Mouse (Mus musculus): ENCODE data around the gene Rxylt1. TPM values are rescaled to one million over a fixed set of nuclear protein-coding genes. Genes with fewer than 3 reads are reported as not detected.
A peak's percentile ranks its signal among the peaks of the same experiment; 100 is the strongest.

Rxylt1 gene
- total and polyA plus RNA-seq, 3 experiments: 26.1 to 30.6 TPM; not detected in 1

- H3K9ac ChIP-seq (ENCODE audit: control insufficient read depth, low read depth, low read length, poor library complexity, severe bottlenecking): no peak overlapping the region
- H3K4me1 ChIP-seq (ENCODE audit: control insufficient read depth in 1 of 2, insufficient read depth in 2 of 2, low read length in 2 of 2): no peaks in the 10 kb centered on the region
- no peaks in the 10 kb centered on the region for H3K79me2 ChIP-seq (ENCODE audit: control insufficient read depth, insufficient read depth, low read length, poor library complexity)
- peak; percentile 67 for DNase-seq (ENCODE audit: low read depth, low spot score)
- TF ChIP-seq HCFC1 (IDR thresholded peaks at IDR 0.05; ENCODE audit: low read depth, low read length) (no peak), MEF2A (IDR thresholded peaks at IDR 0.05; ENCODE audit: extremely low read depth, insufficient replicate concordance, low read depth, low read length, poor library complexity, severe bottlenecking) (no peak), ZKSCAN1 (IDR thresholded peaks at IDR 0.05; ENCODE audit: low read depth, low read length) (no peak), JUND (IDR thresholded peaks at IDR 0.05; ENCODE audit: low read depth, low read length) (no peak), MAFK (IDR thresholded peaks at IDR 0.05; ENCODE audit: borderline replicate concordance, low read depth, low read length) (no peak), ZNF384 (IDR thresholded peaks at IDR 0.05; ENCODE audit: low read depth, low read length) (peak; percentile 55; the same call in 1 of the 2 replicates), SMC3 (IDR thresholded peaks at IDR 0.05; ENCODE audit: low read depth, low read length) (peak; percentile 70), UBTF (IDR thresholded peaks at IDR 0.05; ENCODE audit: borderline replicate concordance, insufficient read depth, low read depth, low read length) (no peak), RAD21 (IDR thresholded peaks at IDR 0.05; ENCODE audit: low read depth, low read length) (peak; percentile 87), CTCF (IDR thresholded peaks at IDR 0.05 in 2 of 3, conservative IDR thresholded peaks at IDR 0.05 in 1 of 3; ENCODE audit: control insufficient read depth in 1 of 3, insufficient read depth in 1 of 3, low read depth in 2 of 3, low read length in 3 of 3, poor library complexity in 1 of 3, severe bottlenecking in 1 of 3) (peak; percentile 62 to 86 (median 69)), SIN3A (IDR thresholded peaks at IDR 0.05; ENCODE audit: low read length) (no peak), CHD2 (IDR thresholded peaks at IDR 0.05; ENCODE audit: low read length) (no peak), ZC3H11A (IDR thresholded peaks at IDR 0.05; ENCODE audit: low read depth, low read length) (peak; percentile 59), ETS1 (IDR thresholded peaks at IDR 0.05; ENCODE audit: low read depth, low read length) (no peak), CHD1 (IDR thresholded peaks at IDR 0.05; ENCODE audit: low read depth, low read length) (no peak), TCF12 (IDR thresholded peaks at IDR 0.05; ENCODE audit: low read depth, low read length) (no peak), USF2 (IDR thresholded peaks at IDR 0.05; ENCODE audit: borderline replicate concordance in 1 of 2, insufficient read depth in 1 of 2, low read depth in 1 of 2, low read length in 2 of 2) (no peak), TBP (IDR thresholded peaks at IDR 0.05; ENCODE audit: low read depth, low read length) (no peak), MYC (IDR thresholded peaks at IDR 0.05; ENCODE audit: low read depth, low read length) (no peak), POLR2AphosphoS5 (IDR thresholded peaks at IDR 0.05; ENCODE audit: borderline replicate concordance, low read depth, low read length) (no peak)
- H3K9me3 ChIP-seq (replicated peaks; ENCODE audit: insufficient read depth, low read length): no peaks in the 10 kb centered on the region
- H3K36me3 ChIP-seq (ENCODE audit: control insufficient read depth in 1 of 2, insufficient read depth in 2 of 2, low read length in 2 of 2): no peaks in the 10 kb centered on the region
- H3K27me3 ChIP-seq (ENCODE audit: control insufficient read depth in 1 of 2, insufficient read depth in 2 of 2, low read length in 2 of 2): no peaks in the 10 kb centered on the region; a peak in 1 of 4 replicates
- H3K4me3 ChIP-seq (ENCODE audit: control insufficient read depth in 1 of 2, insufficient read depth in 1 of 2, low read depth in 2 of 2, low read length in 2 of 2): no peak overlapping the region
- no peak overlapping the region for H3K27ac ChIP-seq (ENCODE audit: control insufficient read depth, low read depth, low read length)
Measured at GRCm38 (mm10) chr10:122105407-122105806, 8.2 kb upstream of the Rxylt1 start.

- no peaks in the 10 kb centered on the region for H3K79me2 ChIP-seq (ENCODE audit: control insufficient read depth, insufficient read depth, low read length, poor library complexity)
- no peaks in the 10 kb centered on the region for H3K4me1 ChIP-seq (ENCODE audit: control insufficient read depth in 1 of 2, insufficient read depth in 2 of 2, low read length in 2 of 2)
- H3K27ac ChIP-seq (ENCODE audit: control insufficient read depth, low read depth, low read length): no peak overlapping the region
- DNase-seq (ENCODE audit: low read depth, low spot score): no peak
- no peaks in the 10 kb centered on the region; a peak in 1 of 4 replicates for H3K27me3 ChIP-seq (ENCODE audit: control insufficient read depth in 1 of 2, insufficient read depth in 2 of 2, low read length in 2 of 2)
- TF ChIP-seq UBTF (IDR thresholded peaks at IDR 0.05; ENCODE audit: borderline replicate concordance, insufficient read depth, low read depth, low read length) (no peak), ZKSCAN1 (IDR thresholded peaks at IDR 0.05; ENCODE audit: low read depth, low read length) (no peak)
- H3K36me3 ChIP-seq (ENCODE audit: control insufficient read depth in 1 of 2, insufficient read depth in 2 of 2, low read length in 2 of 2): no peaks in the 10 kb centered on the region
- H3K4me3 ChIP-seq (ENCODE audit: control insufficient read depth in 1 of 2, insufficient read depth in 1 of 2, low read depth in 2 of 2, low read length in 2 of 2): no peak overlapping the region
- H3K9ac ChIP-seq (ENCODE audit: control insufficient read depth, low read depth, low read length, poor library complexity, severe bottlenecking): no peak overlapping the region
- H3K9me3 ChIP-seq (replicated peaks; ENCODE audit: insufficient read depth, low read length): no peaks in the 10 kb centered on the region
Measured at GRCm38 (mm10) chr10:122102675-122103074, 5.5 kb upstream of the Rxylt1 start.
